Mouse (Mus musculus) embryonic facial prominence, embryonic 12.5 days (tissue): ENCODE measurements at regions not wholly inside any gene's neighbourhood (a gene's known extent, or its start where the extent isn't known, plus 50 kb on each side); places are given as distances from the start of the nearest gene placed in this dataset.
"Not testable (repeated sequence)": the region's sequence is repeated elsewhere in the genome, so short reads cannot be mapped to it uniquely, and the experiment has no call there.

Experiments
- ATAC-seq: fragments of 200-750 bp; cut with Nextera tagmentation; 2 replicates; pipeline ENCODE4 v1.8.0; 2017; ENCODE audit not compliant: insufficient number of reproducible peaks, insufficient read depth, low FRiP score, low TSS enrichment
- H3K27ac ChIP-seq: fragments of 300-500 bp; sonication (generic); 2 replicates; pipeline ENCODE4 v1.5.1; 2016; ENCODE audit warnings: mild to moderate bottlenecking
- H3K27me3 ChIP-seq: fragments of 300-500 bp; sonication (generic); 2 replicates; pipeline ENCODE4 v1.6.1; 2016; ENCODE audit warnings: mild to moderate bottlenecking, moderate library complexity
- H3K36me3 ChIP-seq: fragments of 300-500 bp; sonication (generic); 2 replicates; pipeline ENCODE4 v1.6.1; 2016; ENCODE audit warnings: mild to moderate bottlenecking
- H3K4me1 ChIP-seq: fragments of 300-500 bp; sonication (generic); 2 replicates; pipeline ENCODE4 v1.6.1; 2016
- H3K4me2 ChIP-seq: fragments of 300-500 bp; sonication (generic); replicated peaks from 2 replicates; pipeline ENCODE4 v1.6.1; 2016; ENCODE audit warnings: mild to moderate bottlenecking, moderate library complexity
- H3K4me3 ChIP-seq: fragments of 300-500 bp; sonication (generic); 2 replicates; pipeline ENCODE4 v1.5.1; 2016; ENCODE audit warnings: mild to moderate bottlenecking
- H3K9ac ChIP-seq: fragments of 300-500 bp; sonication (generic); 2 replicates; pipeline ENCODE4 v1.6.1; 2016; ENCODE audit warnings: mild to moderate bottlenecking, moderate library complexity
- H3K9me3 ChIP-seq: fragments of 300-500 bp; sonication (generic); 2 replicates; pipeline ENCODE4 v1.6.1; 2016; ENCODE audit warnings: mild to moderate bottlenecking, moderate library complexity
- WGBS: fragments of 180-500 bp; shearing (Covaris S2); methylation state at CpG from one replicate; pipeline ENCODE4 v1.1.7; 2016; 5-methylcytosine and 5-hydroxymethylcytosine counted together

- 76% methylated on average over 2 of the region's 2 CpGs for WGBS
- no peak overlapping the region for H3K9ac ChIP-seq
- no peak overlapping the region for H3K4me2 ChIP-seq
- no peak for ATAC-seq
- H3K36me3 ChIP-seq = no peaks in the 10 kb centered on the region
- H3K4me3 ChIP-seq = no peak overlapping the region
- no peaks in the 10 kb centered on the region for H3K27me3 ChIP-seq
- H3K27ac ChIP-seq = no peak overlapping the region
- no peaks in the 10 kb centered on the region for H3K4me1 ChIP-seq
- H3K9me3 ChIP-seq = no peaks in the 10 kb centered on the region
Measured at GRCm38 (mm10) chr4:81611191-81611590, 168.6 kb upstream of the Mpdz start.

GRCm38 (mm10) chr4:81600396-81600795 lies 157.8 kb upstream of the Mpdz start:
- no peaks in the 10 kb centered on the region for H3K9me3 ChIP-seq
- no peak overlapping the region for H3K4me3 ChIP-seq

GRCm38 (mm10) chr4:81597390-81597789 lies 154.8 kb upstream of the Mpdz start:
- Histone ChIP-seq H3K9ac (no peak overlapping the region), H3K36me3 (no peaks in the 10 kb centered on the region), H3K4me1 (0 out of 2 replicates have a peak, but pooled peaks cover 6% of the 10 kb centered on the region), H3K4me3 (no peak overlapping the region), H3K27me3 (no peaks in the 10 kb centered on the region), H3K4me2 (no peak overlapping the region), H3K9me3 (no peaks in the 10 kb centered on the region), H3K27ac (no peak overlapping the region)
- WGBS = 69% methylated on average over 4 of the region's 4 CpGs
- no peak for ATAC-seq

More at GRCm38 (mm10) chr4:81600396-81600795, 157.8 kb upstream of the Mpdz start:
- Histone ChIP-seq H3K27ac (no peak overlapping the region), H3K27me3 (no peaks in the 10 kb centered on the region), H3K36me3 (no peaks in the 10 kb centered on the region), H3K9ac (no peak overlapping the region), H3K4me1 (0 out of 2 replicates have a peak, but pooled peaks cover 6% of the 10 kb centered on the region), H3K4me2 (no peak overlapping the region)
- no peak for ATAC-seq
- 80% methylated on average over 5 of the region's 5 CpGs for WGBS

- 77% methylated on average over 3 of the region's 3 CpGs for WGBS
- H3K4me3 ChIP-seq, H3K27ac ChIP-seq, H3K36me3 ChIP-seq, H3K27me3 ChIP-seq, H3K4me2 ChIP-seq, H3K4me1 ChIP-seq, ATAC-seq, H3K9ac ChIP-seq, H3K9me3 ChIP-seq: not testable (repeated sequence)
Measured at GRCm38 (mm10) chr4:81593431-81593830, 150.8 kb upstream of the Mpdz start.

GRCm38 (mm10) chr4:81582546-81582945 lies 139.9 kb upstream of the Mpdz start:
- WGBS = 26% methylated on average over 2 of the region's 2 CpGs

GRCm38 (mm10) chr4:81580553-81580952 lies 137.9 kb upstream of the Mpdz start:
- 56% methylated on average over 8 of the region's 8 CpGs for WGBS
- no peak overlapping the region for H3K9ac ChIP-seq
- H3K27ac ChIP-seq = peak overlapping the region; percentile 86
- no peaks in the 10 kb centered on the region for H3K36me3 ChIP-seq
- H3K4me2 ChIP-seq = no peak overlapping the region
- H3K27me3 ChIP-seq = no peaks in the 10 kb centered on the region
- ATAC-seq = no peak
- no peaks in the 10 kb centered on the region for H3K9me3 ChIP-seq
- H3K4me3 ChIP-seq = no peak overlapping the region
- H3K4me1 ChIP-seq = peaks cover 33% of the 10 kb centered on the region

More at GRCm38 (mm10) chr4:81582546-81582945, 139.9 kb upstream of the Mpdz start:
- Histone ChIP-seq H3K4me1 (peaks cover 33% of the 10 kb centered on the region), H3K27me3 (no peaks in the 10 kb centered on the region), H3K9ac (no peak overlapping the region), H3K9me3 (no peaks in the 10 kb centered on the region), H3K27ac (peak overlapping the region; percentile 67; the same call in 1 of the 2 replicates), H3K4me3 (no peak overlapping the region), H3K4me2 (no peak overlapping the region), H3K36me3 (no peaks in the 10 kb centered on the region)
- ATAC-seq = no peak

GRCm38 (mm10) chr4:81579389-81580110 lies 136.9 kb upstream of the Mpdz start:
- WGBS = 20% methylated on average over 8 of the region's 8 CpGs
- H3K4me2 ChIP-seq = no peak overlapping the region; the same call in 1 of the 2 replicates
- no peak overlapping the region for H3K4me3 ChIP-seq
- H3K4me1 ChIP-seq = peaks cover 33% of the 10 kb centered on the region
- H3K36me3 ChIP-seq = no peaks in the 10 kb centered on the region
- ATAC-seq = no peak
- no peaks in the 10 kb centered on the region for H3K27me3 ChIP-seq
- no peaks in the 10 kb centered on the region for H3K9me3 ChIP-seq
- H3K27ac ChIP-seq = peak overlapping the region; percentile 86
- H3K9ac ChIP-seq = no peak overlapping the region

GRCm38 (mm10) chr4:81578981-81579380 lies 136.4 kb upstream of the Mpdz start:
- ATAC-seq = no peak
- peaks cover 33% of the 10 kb centered on the region for H3K4me1 ChIP-seq
- 25% methylated on average over 6 of the region's 6 CpGs for WGBS
- H3K9ac ChIP-seq = no peak overlapping the region
- H3K27me3 ChIP-seq = no peaks in the 10 kb centered on the region
- H3K4me3 ChIP-seq = no peak overlapping the region
- no peak overlapping the region; the same call in 1 of the 2 replicates for H3K4me2 ChIP-seq
- H3K9me3 ChIP-seq = no peaks in the 10 kb centered on the region
- no peaks in the 10 kb centered on the region for H3K36me3 ChIP-seq
- peak overlapping the region; percentile 86 for H3K27ac ChIP-seq

- H3K27me3 ChIP-seq = no peaks in the 10 kb centered on the region
- H3K36me3 ChIP-seq = no peaks in the 10 kb centered on the region
- no peak overlapping the region for H3K4me3 ChIP-seq
- H3K4me1 ChIP-seq = no peaks in the 10 kb centered on the region
- no peaks in the 10 kb centered on the region for H3K9me3 ChIP-seq
- WGBS = 65% methylated on average over 5 of the region's 5 CpGs
- no peak overlapping the region for H3K4me2 ChIP-seq
- ATAC-seq = no peak
- no peak overlapping the region for H3K9ac ChIP-seq
- H3K27ac ChIP-seq = no peak overlapping the region
Measured at GRCm38 (mm10) chr4:81573771-81574170, 131.2 kb upstream of the Mpdz start.

- Histone ChIP-seq H3K4me2 (no peak overlapping the region), H3K27me3 (no peaks in the 10 kb centered on the region), H3K36me3 (no peaks in the 10 kb centered on the region), H3K4me3 (no peak overlapping the region), H3K9ac (no peak overlapping the region), H3K9me3 (no peaks in the 10 kb centered on the region), H3K27ac (no peak overlapping the region), H3K4me1 (peaks cover 5% of the 10 kb centered on the region)
- ATAC-seq = no peak
- WGBS = 65% methylated on average over 4 of the region's 4 CpGs
Measured at GRCm38 (mm10) chr4:81570736-81571135, 128.1 kb upstream of the Mpdz start.

- no peaks in the 10 kb centered on the region for H3K9me3 ChIP-seq
- H3K27ac ChIP-seq = no peak overlapping the region
- no peaks in the 10 kb centered on the region for H3K36me3 ChIP-seq
- H3K4me1 ChIP-seq = peaks cover 12% of the 10 kb centered on the region
- no peak overlapping the region for H3K9ac ChIP-seq
- no peaks in the 10 kb centered on the region for H3K27me3 ChIP-seq
- WGBS = 82% methylated on average over 3 of the region's 3 CpGs
- ATAC-seq = no peak
- no peak overlapping the region for H3K4me2 ChIP-seq
- H3K4me3 ChIP-seq = no peak overlapping the region
Measured at GRCm38 (mm10) chr4:81569531-81569930, 126.9 kb upstream of the Mpdz start.

- no peaks in the 10 kb centered on the region for H3K27me3 ChIP-seq
- H3K36me3 ChIP-seq = no peaks in the 10 kb centered on the region
- no peak overlapping the region for H3K9ac ChIP-seq
- H3K4me3 ChIP-seq = no peak overlapping the region
- no peaks in the 10 kb centered on the region for H3K9me3 ChIP-seq
- ATAC-seq = no peak
- H3K4me2 ChIP-seq = no peak overlapping the region
- 76% methylated on average over 6 of the region's 6 CpGs for WGBS
- 0 out of 2 replicates have a peak overlapping the region, but pooled peaks have one; percentile 14 for H3K27ac ChIP-seq
- peaks cover 16% of the 10 kb centered on the region for H3K4me1 ChIP-seq
Measured at GRCm38 (mm10) chr4:81568404-81568803, 125.8 kb upstream of the Mpdz start.
